Mouse (Mus musculus) kidney, adult 2 months (tissue): ENCODE measurements at regions not wholly inside any gene's neighbourhood (a gene's known extent, or its start where the extent isn't known, plus 50 kb on each side); places are given as distances from the start of the nearest gene placed in this dataset.

ENCODE experiments used
- DNase-seq: peaks from one replicate; pipeline ENCODE4 v3.0.0; 2021
- H3K27ac ChIP-seq: fragments of 200-500 bp; 2 replicates; pipeline ENCODE4 v1.5.1; 2012; ENCODE audit warnings: low read depth, low read length, control low read depth, inconsistent platforms; ENCODE audit not compliant: insufficient read depth
- H3K27me3 ChIP-seq: fragments of 200-500 bp; replicated peaks from 2 replicates; pipeline ENCODE4 v1.6.1; 2012; ENCODE audit warnings: mild to moderate bottlenecking, moderate library complexity, low read length, inconsistent platforms; ENCODE audit not compliant: control insufficient read depth, insufficient read depth
- H3K36me3 ChIP-seq: fragments of 200-500 bp; 2 replicates; pipeline ENCODE4 v1.6.1; 2012; ENCODE audit warnings: mild to moderate bottlenecking, moderate library complexity, low read length, inconsistent platforms; ENCODE audit not compliant: control insufficient read depth, insufficient read depth
- H3K4me1 ChIP-seq: fragments of 200-500 bp; 2 replicates; pipeline ENCODE4 v1.6.1; 2011; ENCODE audit warnings: low read length; ENCODE audit not compliant: control insufficient read depth, insufficient read depth
- H3K4me3 ChIP-seq: fragments of 200-500 bp; 2 replicates; pipeline ENCODE4 v1.5.1; 2011; ENCODE audit warnings: mild to moderate bottlenecking, low read depth, low read length, control low read depth; ENCODE audit not compliant: insufficient read depth
- CTCF ChIP-seq: fragments of 200-500 bp; conservative IDR thresholded peaks from 2 replicates; pipeline ENCODE4 v1.5.1; 2011; ENCODE audit warnings: low read depth, mild to moderate bottlenecking, control low read depth, low read length, moderate library complexity, mixed read lengths; ENCODE audit not compliant: insufficient read depth, insufficient read length
- POLR2A ChIP-seq: fragments of 200-500 bp; IDR thresholded peaks from one replicate; pipeline ENCODE4 v1.6.1; 2011; ENCODE audit warnings: low read depth, low read length, control low read depth
- WGBS: fragments of 180-500 bp; shearing (Covaris S2); methylation state at CpG from one replicate; pipeline ENCODE4 v1.1.7; 2018; 5-methylcytosine and 5-hydroxymethylcytosine counted together

- Histone ChIP-seq H3K36me3 (no peaks in the 10 kb centered on the region), H3K27ac (no peak overlapping the region), H3K4me3 (no peak overlapping the region), H3K27me3 (no peaks in the 10 kb centered on the region), H3K4me1 (no peaks in the 10 kb centered on the region)
- WGBS, result 80% methylated on average over 5 of the region's 5 CpGs
- DNase-seq, result no peak
- TF ChIP-seq CTCF (no peak), POLR2A (no peak)
Measured at GRCm38 (mm10) chr3:147246141-147246540, 394.0 kb downstream of the Ttll7 start.

GRCm38 (mm10) chr3:147249466-147249865, 397.3 kb downstream of the Ttll7 start:
- Histone ChIP-seq H3K4me1 (no peaks in the 10 kb centered on the region), H3K27me3 (no peaks in the 10 kb centered on the region), H3K4me3 (no peak overlapping the region), H3K36me3 (no peaks in the 10 kb centered on the region), H3K27ac (no peak overlapping the region)
- 87% methylated on average over 1 of the region's 1 CpGs for WGBS
- no peak for TF ChIP-seq POLR2A
- no peak for TF ChIP-seq CTCF
- no peak for DNase-seq

- Histone ChIP-seq H3K27me3 (no peaks in the 10 kb centered on the region), H3K4me1 (no peaks in the 10 kb centered on the region), H3K27ac (no peak overlapping the region), H3K36me3 (no peaks in the 10 kb centered on the region), H3K4me3 (no peak overlapping the region)
- 84% methylated on average over 2 of the region's 2 CpGs for WGBS
- no peak for DNase-seq
- no peak for TF ChIP-seq POLR2A
Measured at GRCm38 (mm10) chr3:147249906-147250305, 397.7 kb downstream of the Ttll7 start.

GRCm38 (mm10) chr3:147252226-147252788, 400.1 kb downstream of the Ttll7 start:
- Histone ChIP-seq H3K4me1 (no peaks in the 10 kb centered on the region), H3K27me3 (no peaks in the 10 kb centered on the region), H3K4me3 (no peak overlapping the region), H3K27ac (no peak overlapping the region), H3K36me3 (no peaks in the 10 kb centered on the region)
- DNase-seq, result no peak
- TF ChIP-seq CTCF, result no peak
- TF ChIP-seq POLR2A, result no peak
- WGBS, result 85% methylated on average over 4 of the region's 4 CpGs

- no peak overlapping the region for H3K27ac ChIP-seq
- no peaks in the 10 kb centered on the region for H3K4me1 ChIP-seq
- TF ChIP-seq CTCF (no peak), POLR2A (no peak)
- WGBS, result 60% methylated on average over 6 of the region's 6 CpGs
- no peak overlapping the region for H3K4me3 ChIP-seq
- no peaks in the 10 kb centered on the region for H3K27me3 ChIP-seq
- no peaks in the 10 kb centered on the region for H3K36me3 ChIP-seq
- no peak for DNase-seq
Measured at GRCm38 (mm10) chr3:147252812-147253211, 400.6 kb downstream of the Ttll7 start.

GRCm38 (mm10) chr3:147254454-147254853, 402.3 kb downstream of the Ttll7 start:
- 56% methylated on average over 5 of the region's 5 CpGs for WGBS
- H3K36me3 ChIP-seq, result no peaks in the 10 kb centered on the region
- H3K4me1 ChIP-seq, result no peaks in the 10 kb centered on the region
- TF ChIP-seq CTCF (no peak), POLR2A (no peak)
- H3K27me3 ChIP-seq, result no peaks in the 10 kb centered on the region
- no peak for DNase-seq
- H3K27ac ChIP-seq, result no peak overlapping the region
- H3K4me3 ChIP-seq, result no peak overlapping the region

GRCm38 (mm10) chr3:147260958-147261595, 408.9 kb downstream of the Ttll7 start:
- Histone ChIP-seq H3K4me1 (no peaks in the 10 kb centered on the region), H3K27ac (no peak overlapping the region), H3K36me3 (no peaks in the 10 kb centered on the region), H3K4me3 (no peak overlapping the region), H3K27me3 (no peaks in the 10 kb centered on the region)
- 77% methylated on average over 10 of the region's 10 CpGs for WGBS
- TF ChIP-seq POLR2A (no peak), CTCF (no peak)
- DNase-seq, result no peak
